Mouse (Mus musculus) midbrain, embryonic 15.5 days (tissue): ENCODE measurements around the gene Otub1. TPM values are rescaled to one million over a fixed set of nuclear protein-coding genes. Genes with fewer than 3 reads are reported as not detected.

Experiments used
- ATAC-seq: fragments of 200-750 bp; cut with Nextera tagmentation; replicated peaks from 2 replicates; pipeline ENCODE4 v1.8.0; 2017; ENCODE audit warnings: moderate TSS enrichment
- H3K27ac ChIP-seq: fragments of 300-500 bp; sonication (generic); 2 replicates; pipeline ENCODE4 v1.5.1; 2015; ENCODE audit warnings: mild to moderate bottlenecking, inconsistent platforms
- H3K27me3 ChIP-seq: fragments of 300-500 bp; sonication (generic); replicated peaks from 2 replicates; pipeline ENCODE4 v1.6.1; 2015; ENCODE audit warnings: inconsistent platforms
- H3K36me3 ChIP-seq: fragments of 300-500 bp; sonication (generic); replicated peaks from 2 replicates; pipeline ENCODE4 v1.6.1; 2015; ENCODE audit warnings: inconsistent platforms
- H3K4me1 ChIP-seq: fragments of 300-500 bp; sonication (generic); 2 replicates; pipeline ENCODE4 v1.6.1; 2015; ENCODE audit warnings: inconsistent platforms
- H3K4me2 ChIP-seq: fragments of 300-500 bp; sonication (generic); 2 replicates; pipeline ENCODE4 v1.6.1; 2015; ENCODE audit warnings: inconsistent platforms, mild to moderate bottlenecking, moderate library complexity
- H3K4me3 ChIP-seq: fragments of 300-500 bp; sonication (generic); 2 replicates; pipeline ENCODE4 v1.5.1; 2015; ENCODE audit warnings: mild to moderate bottlenecking, inconsistent platforms
- H3K9ac ChIP-seq: fragments of 300-500 bp; sonication (generic); 2 replicates; pipeline ENCODE4 v1.6.1; 2015; ENCODE audit warnings: mild to moderate bottlenecking, inconsistent platforms
- H3K9me3 ChIP-seq: fragments of 300-500 bp; sonication (generic); 2 replicates; pipeline ENCODE4 v1.6.1; 2016; ENCODE audit warnings: inconsistent platforms
- WGBS: fragments of 180-500 bp; shearing (Covaris S2); methylation state at CpG from one replicate; pipeline ENCODE4 v1.1.7; 2015; ENCODE audit warnings: mixed read lengths; 5-methylcytosine and 5-hydroxymethylcytosine counted together
- polyA plus RNA-seq: library from polyadenylated mRNA; unstranded; fragments of >200 nt; fragmentation: Nextera tagmentation; extraction: Ambion mirVana; gene quantifications from 2 replicates; pipeline ENCODE4 v1.2.1, GENCODE M21; 2015

The Otub1 gene
- polyA plus RNA-seq, 1 experiment from 2014 or later: 242 TPM

DNA sequence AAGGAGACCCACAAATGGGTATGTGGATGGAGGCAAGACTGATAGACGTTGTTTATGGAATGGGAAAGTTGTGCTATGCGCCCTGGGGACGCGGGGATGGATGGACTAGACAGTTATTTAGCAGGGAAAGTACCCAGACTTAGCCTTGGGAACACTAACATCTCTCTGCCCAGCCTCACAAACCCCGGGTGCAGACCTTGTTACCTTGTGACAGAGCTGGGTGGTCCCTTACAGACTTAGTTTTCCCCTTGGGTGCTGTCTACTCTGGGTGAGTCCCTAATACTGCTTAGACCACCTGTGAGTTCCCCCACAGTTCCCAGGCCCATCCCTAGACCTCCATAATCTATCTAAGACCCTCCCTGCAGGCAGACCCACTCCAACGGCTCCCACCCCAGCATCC lies 39.3 kb downstream of the Otub1 start:
- Histone ChIP-seq H3K36me3 (no peaks in the 10 kb centered on the region), H3K4me2 (no peak overlapping the region), H3K27ac (no peak overlapping the region), H3K9me3 (no peaks in the 10 kb centered on the region), H3K4me1 (peaks cover 32% of the 10 kb centered on the region), H3K4me3 (peak overlapping the region; percentile 88; the same call in 1 of the 2 replicates), H3K27me3 (peaks cover 11% of the 10 kb centered on the region; the same call in 1 of the 2 replicates), H3K9ac (no peak overlapping the region)
- 13% methylated on average over 6 of the region's 6 CpGs for WGBS
- no peak for ATAC-seq

DNA sequence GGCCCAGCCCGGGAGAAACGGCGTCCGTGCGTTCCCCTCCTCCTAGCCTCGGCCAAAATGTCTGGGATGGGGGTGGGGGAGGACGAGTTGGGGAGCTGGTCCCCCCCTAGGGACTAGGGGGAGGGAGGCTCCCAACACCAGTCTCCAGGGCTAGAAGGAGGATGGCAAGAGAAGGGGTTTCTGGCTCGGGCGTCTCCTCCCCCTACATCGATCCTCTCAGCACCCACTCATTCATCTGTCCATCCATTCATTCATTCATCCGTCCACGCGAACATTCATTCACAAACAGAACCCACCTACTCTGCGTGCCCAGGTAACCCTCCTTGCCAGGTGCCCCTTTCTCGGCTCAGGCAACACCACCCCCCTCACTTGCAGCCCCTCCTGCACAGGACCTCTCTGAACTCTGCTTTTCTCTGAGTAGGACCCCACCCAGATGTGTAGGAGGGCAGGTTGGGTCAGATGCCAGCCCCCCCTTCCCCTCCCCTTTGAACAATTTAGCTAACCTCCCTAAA lies 39.9 kb downstream of the Otub1 start:
- peaks cover 27% of the 10 kb centered on the region for H3K4me1 ChIP-seq
- no peak overlapping the region for H3K27ac ChIP-seq
- H3K27me3 ChIP-seq: peaks cover 14% of the 10 kb centered on the region; the same call in 1 of the 2 replicates
- peak overlapping the region; percentile 78 for H3K9ac ChIP-seq
- no peaks in the 10 kb centered on the region for H3K9me3 ChIP-seq
- peak overlapping the region; percentile 89 for H3K4me2 ChIP-seq
- peak overlapping the region; percentile 88 for H3K4me3 ChIP-seq
- ATAC-seq: peak; percentile 11
- no peaks in the 10 kb centered on the region for H3K36me3 ChIP-seq
- WGBS: 3% methylated on average over 13 of the region's 15 CpGs

DNA sequence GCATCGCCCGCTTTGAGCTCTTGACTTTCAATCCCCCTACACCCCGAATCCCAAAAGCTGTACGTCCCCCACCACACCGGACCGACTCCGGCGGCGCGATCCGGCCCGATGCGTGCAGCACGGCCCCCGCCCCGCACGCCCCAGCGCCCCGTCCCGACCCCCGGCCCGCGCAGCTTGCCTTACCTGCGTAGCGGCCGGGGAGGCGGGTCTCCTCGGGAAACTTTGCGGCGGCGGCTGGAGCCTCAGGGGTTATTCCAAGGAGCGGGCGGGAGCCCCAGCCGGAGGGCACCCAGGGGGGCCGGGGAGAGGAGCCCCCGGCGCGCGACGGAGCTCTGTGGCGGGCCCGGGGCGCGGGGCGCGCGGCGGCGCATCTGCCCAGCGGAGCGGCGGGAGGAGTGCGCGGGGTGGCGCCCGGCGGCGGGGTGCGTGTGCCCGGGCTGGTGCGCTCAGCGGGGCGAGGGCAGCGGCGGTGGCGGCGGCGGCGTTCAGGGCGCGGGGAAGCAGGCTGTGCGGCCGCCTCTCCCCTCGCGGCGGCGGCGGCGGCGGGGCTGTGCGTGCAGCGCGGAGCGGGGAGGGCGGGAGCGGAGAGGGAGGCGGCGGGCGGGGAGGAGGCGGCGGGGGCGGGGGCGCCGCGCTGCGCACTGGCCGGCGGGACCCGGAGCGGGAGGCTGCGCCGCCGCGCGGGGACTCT lies 40.5 kb downstream of the Otub1 start:
- Histone ChIP-seq H3K4me3 (peak overlapping the region; percentile 88), H3K9ac (peak overlapping the region; percentile 78), H3K4me2 (peak overlapping the region; percentile 89), H3K27me3 (peaks cover 14% of the 10 kb centered on the region; the same call in 1 of the 2 replicates), H3K9me3 (no peaks in the 10 kb centered on the region), H3K4me1 (peaks cover 29% of the 10 kb centered on the region), H3K27ac (peak overlapping the region; percentile 63), H3K36me3 (no peaks in the 10 kb centered on the region)
- under 1% methylated on average over 75 of the region's 105 CpGs for WGBS
- ATAC-seq: peak; percentile 28

DNA sequence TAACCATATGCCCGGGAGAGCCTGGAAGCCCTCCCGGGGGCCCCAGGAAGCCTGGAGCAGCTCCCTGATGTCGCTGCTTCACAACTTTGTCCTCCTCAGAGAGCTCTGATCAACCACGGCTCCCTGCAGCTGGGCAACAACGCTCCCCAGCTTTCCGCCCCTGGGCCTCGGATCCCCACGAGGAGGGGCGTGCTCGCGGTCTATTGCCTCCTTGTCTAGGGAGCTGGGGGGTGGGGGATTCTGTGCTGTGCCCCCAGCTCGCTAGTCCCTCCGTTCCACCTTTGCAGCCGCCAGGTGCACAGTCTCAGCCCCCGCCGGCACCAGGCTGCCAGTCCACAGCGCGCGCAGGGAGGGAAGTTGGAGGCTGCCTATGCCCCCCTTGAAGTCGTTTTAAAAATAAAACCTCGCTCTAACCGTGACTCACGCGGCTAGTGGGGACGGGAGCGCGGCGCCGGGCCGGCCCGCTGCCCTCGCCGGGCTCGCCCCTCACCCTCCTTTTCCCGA lies 41.2 kb downstream of the Otub1 start:
- peaks cover 14% of the 10 kb centered on the region; the same call in 1 of the 2 replicates for H3K27me3 ChIP-seq
- H3K9me3 ChIP-seq: no peaks in the 10 kb centered on the region
- peak overlapping the region; percentile 63 for H3K27ac ChIP-seq
- no peaks in the 10 kb centered on the region for H3K36me3 ChIP-seq
- H3K9ac ChIP-seq: peak overlapping the region; percentile 78
- WGBS: under 1% methylated on average over 35 of the region's 35 CpGs
- H3K4me1 ChIP-seq: peaks cover 37% of the 10 kb centered on the region
- peak overlapping the region; percentile 88 for H3K4me3 ChIP-seq
- peak; percentile 15; the same call in 1 of the 2 replicates for ATAC-seq
- peak overlapping the region; percentile 89 for H3K4me2 ChIP-seq

DNA sequence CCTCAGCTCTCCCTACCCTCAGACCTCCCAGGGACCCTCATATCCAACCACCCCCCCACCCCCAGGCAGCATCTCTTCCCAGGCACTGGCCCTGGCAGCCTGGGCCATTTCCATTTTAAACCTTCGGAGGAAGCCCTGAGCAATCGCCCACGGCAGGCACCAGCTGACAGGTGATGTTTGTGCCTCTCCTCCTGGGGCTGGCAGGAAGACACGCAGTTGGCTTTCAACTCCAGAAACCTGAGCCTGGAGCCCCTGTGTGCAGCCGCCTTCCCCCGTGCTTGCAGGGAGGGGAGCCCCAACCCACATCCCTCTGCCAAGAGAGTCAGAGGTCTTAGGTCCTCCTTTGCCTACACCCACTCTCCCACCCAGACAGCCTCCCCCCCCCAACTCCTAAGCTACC lies 41.9 kb downstream of the Otub1 start:
- Histone ChIP-seq H3K9ac (peak overlapping the region; percentile 78), H3K4me3 (peak overlapping the region; percentile 88), H3K27ac (0 out of 2 replicates have a peak overlapping the region, but pooled peaks have one; percentile 51), H3K4me2 (peak overlapping the region; percentile 89), H3K27me3 (peaks cover 14% of the 10 kb centered on the region; the same call in 1 of the 2 replicates), H3K4me1 (peaks cover 40% of the 10 kb centered on the region), H3K36me3 (no peaks in the 10 kb centered on the region), H3K9me3 (no peaks in the 10 kb centered on the region)
- ATAC-seq: no peak
- WGBS: 10% methylated on average over 6 of the region's 6 CpGs

DNA sequence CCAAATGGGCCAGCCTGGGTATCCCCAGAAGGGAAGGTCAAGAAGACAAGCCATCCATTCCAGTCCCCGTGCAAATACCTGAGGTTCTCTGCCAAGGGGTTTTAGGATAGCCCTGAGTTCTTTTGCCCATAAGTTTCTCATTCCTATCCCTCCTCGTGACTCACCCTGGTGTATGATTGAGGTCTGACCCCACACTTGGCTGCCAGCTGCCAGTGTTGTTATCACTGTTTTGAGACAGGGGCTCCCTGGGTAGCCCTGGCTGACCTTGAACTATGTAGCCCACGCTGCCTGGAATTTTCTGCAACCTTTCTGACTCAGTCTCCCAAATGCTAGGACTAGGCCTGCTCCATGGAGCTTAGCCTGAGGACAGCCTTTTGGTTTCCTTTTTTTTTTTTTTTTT lies 45.1 kb downstream of the Otub1 start:
- Histone ChIP-seq H3K27me3 (peaks cover 3% of the 10 kb centered on the region; the same call in 1 of the 2 replicates), H3K4me2 (no peak overlapping the region), H3K4me1 (peaks cover 57% of the 10 kb centered on the region), H3K36me3 (no peaks in the 10 kb centered on the region), H3K9ac (0 out of 2 replicates have a peak overlapping the region, but pooled peaks have one; percentile 28), H3K27ac (peak overlapping the region; percentile 69; the same call in 1 of the 2 replicates), H3K4me3 (no peak overlapping the region), H3K9me3 (no peaks in the 10 kb centered on the region)
- no peak for ATAC-seq
- 88% methylated on average over 3 of the region's 3 CpGs for WGBS

DNA sequence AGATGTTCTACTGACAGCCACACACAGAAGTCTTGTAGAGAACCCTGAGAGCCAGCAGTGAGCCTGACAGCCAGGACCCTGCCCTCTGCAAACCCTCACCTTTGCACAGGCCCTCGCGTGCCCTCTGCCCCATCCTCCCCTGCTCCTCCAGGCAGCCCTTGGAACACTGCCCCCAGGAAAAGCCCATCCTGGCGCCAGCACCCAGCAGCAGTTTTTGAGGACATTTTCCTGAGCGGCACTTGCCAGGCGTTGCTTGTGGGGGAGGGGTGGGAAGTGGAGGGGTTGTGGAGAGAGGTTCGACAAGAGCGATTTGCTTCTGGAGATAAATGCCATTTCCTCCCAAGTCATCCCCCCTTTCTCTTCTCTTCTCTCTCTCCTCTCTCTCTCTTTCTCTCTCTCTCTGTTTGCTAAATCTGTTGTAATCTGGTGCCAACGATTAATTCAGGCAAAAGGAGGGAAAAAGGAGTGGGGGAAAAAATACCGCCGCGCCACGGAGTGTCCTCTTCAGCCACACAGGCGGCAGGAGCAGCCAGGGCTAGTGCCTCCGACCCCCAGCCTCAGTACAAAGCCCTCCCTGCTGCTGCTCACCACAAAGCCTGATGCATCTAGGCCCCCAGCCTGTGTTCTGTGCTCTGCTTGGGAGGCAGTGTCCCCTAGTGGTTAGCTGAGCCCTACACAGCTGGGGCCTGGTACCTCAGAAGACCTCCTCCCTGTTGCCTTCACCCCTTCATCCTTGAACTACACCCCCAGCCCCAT lies 45.8 kb downstream of the Otub1 start:
- Histone ChIP-seq H3K9me3 (no peaks in the 10 kb centered on the region), H3K9ac (peak overlapping the region; percentile 28; the same call in 1 of the 2 replicates), H3K4me2 (peak overlapping the region; percentile 32), H3K27ac (peak overlapping the region; percentile 69), H3K4me3 (no peak overlapping the region), H3K27me3 (peaks cover 3% of the 10 kb centered on the region; the same call in 1 of the 2 replicates), H3K4me1 (peaks cover 57% of the 10 kb centered on the region), H3K36me3 (no peaks in the 10 kb centered on the region)
- WGBS: 4% methylated on average over 13 of the region's 14 CpGs
- ATAC-seq: peak; percentile 60

DNA sequence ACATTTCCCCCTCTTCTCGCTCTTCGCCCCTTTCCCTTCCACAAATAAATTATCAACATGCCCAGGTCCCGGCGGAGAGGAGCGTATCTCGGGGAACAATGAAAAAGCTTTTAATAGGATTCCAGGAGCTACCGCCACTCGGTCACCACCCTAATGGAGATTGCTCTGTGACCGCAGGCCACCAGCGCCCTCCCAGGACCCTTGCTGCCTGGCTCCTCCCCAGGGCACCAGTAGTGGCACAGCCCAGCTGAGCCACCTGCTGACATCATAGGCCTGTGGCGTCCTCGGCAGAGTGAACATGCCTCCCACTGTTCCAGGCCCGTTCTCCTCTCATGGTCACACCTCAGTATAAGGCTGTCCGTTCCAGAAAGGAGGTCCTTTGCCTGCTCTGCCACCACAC lies 48.4 kb downstream of the Otub1 start:
- 0 out of 2 replicates have a peak, but pooled peaks cover 6% of the 10 kb centered on the region for H3K27me3 ChIP-seq
- H3K9me3 ChIP-seq: no peaks in the 10 kb centered on the region
- ATAC-seq: no peak
- H3K4me1 ChIP-seq: peaks cover 52% of the 10 kb centered on the region
- H3K36me3 ChIP-seq: no peaks in the 10 kb centered on the region
- WGBS: 12% methylated on average over 14 of the region's 14 CpGs
- H3K4me2 ChIP-seq: peak overlapping the region; percentile 17
- H3K4me3 ChIP-seq: no peak overlapping the region
- peak overlapping the region; percentile 42; the same call in 1 of the 2 replicates for H3K27ac ChIP-seq
- H3K9ac ChIP-seq: no peak overlapping the region

DNA sequence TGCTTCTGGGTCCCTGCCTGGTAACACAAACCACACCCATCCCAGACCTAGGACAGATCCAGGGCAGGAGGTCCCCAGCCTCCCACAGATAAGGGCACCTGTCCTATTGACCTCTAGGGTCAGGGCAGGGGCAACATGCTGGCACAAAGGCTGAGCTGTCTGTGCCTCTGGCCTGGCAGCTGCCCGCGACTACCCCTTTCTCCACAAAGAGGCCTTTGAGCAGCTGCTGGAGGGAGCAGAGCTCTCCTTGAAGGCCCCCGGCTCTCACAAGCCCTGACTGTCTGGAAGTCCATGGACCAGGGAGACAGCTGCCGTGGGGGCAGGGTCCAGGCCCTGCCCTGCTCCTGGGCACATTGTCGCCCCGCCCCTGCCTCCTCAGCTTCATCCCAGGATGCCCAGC lies 50.9 kb downstream of the Otub1 start:
- WGBS: 57% methylated on average over 6 of the region's 6 CpGs
- H3K27ac ChIP-seq: no peak overlapping the region
- no peak overlapping the region for H3K4me3 ChIP-seq
- no peaks in the 10 kb centered on the region for H3K9me3 ChIP-seq
- H3K36me3 ChIP-seq: no peaks in the 10 kb centered on the region
- peaks cover 50% of the 10 kb centered on the region for H3K4me1 ChIP-seq
- H3K9ac ChIP-seq: no peak overlapping the region
- 0 out of 2 replicates have a peak, but pooled peaks cover 3% of the 10 kb centered on the region for H3K27me3 ChIP-seq
- H3K4me2 ChIP-seq: no peak overlapping the region
- no peak for ATAC-seq

DNA sequence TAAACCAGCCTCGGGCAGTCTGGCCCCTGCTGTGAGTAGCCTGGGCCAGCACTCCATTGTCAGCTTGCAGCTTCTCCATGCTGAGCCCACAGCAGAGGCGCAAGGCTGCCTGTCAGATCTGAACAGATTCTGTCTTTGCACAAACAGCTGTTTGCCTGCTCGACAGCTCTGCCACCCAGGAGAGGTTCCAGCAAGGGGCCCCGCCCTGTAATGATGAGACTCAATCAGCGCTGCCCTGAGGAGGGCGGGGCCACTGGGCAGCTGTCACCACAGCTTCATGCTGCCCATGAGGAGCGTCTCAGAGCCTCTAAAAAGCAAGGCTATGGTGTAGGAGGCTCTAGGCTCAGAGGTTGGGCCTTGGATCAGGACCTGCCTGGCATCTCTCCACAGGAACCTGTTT lies 52.9 kb downstream of the Otub1 start:
- peaks cover 61% of the 10 kb centered on the region for H3K4me1 ChIP-seq
- 31% methylated on average over 7 of the region's 7 CpGs for WGBS
- no peaks in the 10 kb centered on the region for H3K36me3 ChIP-seq
- H3K4me2 ChIP-seq: no peak overlapping the region
- H3K9ac ChIP-seq: no peak overlapping the region
- no peak overlapping the region for H3K4me3 ChIP-seq
- no peaks in the 10 kb centered on the region for H3K9me3 ChIP-seq
- no peak for ATAC-seq
- H3K27me3 ChIP-seq: 0 out of 2 replicates have a peak, but pooled peaks cover 3% of the 10 kb centered on the region
- H3K27ac ChIP-seq: peak overlapping the region; percentile 39; the same call in 1 of the 2 replicates

DNA sequence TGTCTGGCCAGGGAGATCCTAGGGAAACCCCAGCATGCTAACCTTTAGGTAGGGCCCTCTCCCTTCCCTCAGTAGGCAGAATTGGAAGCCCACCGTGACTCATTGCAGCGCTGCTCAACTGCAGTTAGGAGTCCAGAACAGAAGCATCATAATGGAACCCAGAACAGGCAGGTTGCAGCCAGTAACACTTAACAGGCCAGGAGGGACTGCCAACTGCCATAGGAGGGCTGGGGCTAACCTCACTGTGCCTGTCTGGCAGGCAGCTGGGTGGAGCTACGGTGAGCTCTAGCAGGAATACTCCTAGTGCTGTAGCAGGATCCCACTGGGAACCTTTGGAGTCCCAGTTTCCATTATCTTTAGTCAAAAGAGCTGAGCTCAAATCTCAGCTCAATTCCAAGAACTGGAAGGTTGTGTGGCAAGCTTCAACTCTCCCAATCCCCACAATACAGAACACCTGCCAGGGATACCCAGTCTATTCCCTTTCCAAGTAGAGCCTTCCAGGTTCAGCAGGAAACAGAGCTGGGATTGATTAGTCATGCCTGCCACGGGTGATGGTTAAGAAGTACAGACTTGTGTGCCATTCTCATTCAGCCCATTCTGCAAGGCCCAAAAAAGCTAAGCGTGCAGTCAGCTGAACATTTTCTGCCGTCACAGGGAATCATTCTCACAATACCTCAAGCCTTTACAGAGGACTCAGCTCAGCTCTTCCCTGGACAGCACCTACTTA lies 54.0 kb downstream of the Otub1 start:
- peaks cover 55% of the 10 kb centered on the region for H3K4me1 ChIP-seq
- ATAC-seq: no peak
- WGBS: 75% methylated on average over 6 of the region's 6 CpGs

More for the DNA sequence above, 54.0 kb downstream of the Otub1 start:
- no peak overlapping the region for H3K9ac ChIP-seq
- H3K9me3 ChIP-seq: no peaks in the 10 kb centered on the region
- H3K27ac ChIP-seq: no peak overlapping the region
- no peaks in the 10 kb centered on the region for H3K36me3 ChIP-seq
- H3K27me3 ChIP-seq: 0 out of 2 replicates have a peak, but pooled peaks cover 3% of the 10 kb centered on the region
- no peak overlapping the region for H3K4me3 ChIP-seq
- H3K4me2 ChIP-seq: no peak overlapping the region
